Mouse (Mus musculus) T-helper 1 cell (primary cell): Measurements from ENCODE around the gene Tnk1.

Experiments used
- in situ Hi-C: fragments of 300-600 bp; cut with MboI, MseI; formaldehyde crosslinking; loops from one replicate; pipeline ENCODE4 v1.15.1; 2025; ENCODE audit warnings: high pct_unique_total_duplicates

The Tnk1 gene

DNA sequence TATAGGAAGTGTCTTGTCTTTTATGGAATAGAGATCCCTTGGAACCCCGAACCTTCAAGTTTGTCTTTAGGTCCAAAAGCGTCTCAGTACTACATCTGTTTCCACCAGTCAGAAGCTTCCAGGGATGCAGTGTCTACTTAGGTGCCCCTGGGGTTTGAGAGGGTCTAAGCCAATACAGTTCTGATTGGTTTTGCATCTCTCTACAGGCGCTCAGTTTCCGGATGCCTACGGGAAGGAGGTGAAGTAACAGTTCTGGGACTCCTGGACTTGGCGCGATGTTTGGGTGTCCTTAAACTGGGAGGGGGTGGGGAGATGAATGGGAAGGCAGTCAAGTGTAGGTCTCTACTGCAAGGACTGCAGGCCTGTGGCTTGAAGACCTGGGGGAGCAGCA, 19.8 kb downstream of the Tnk1 start:
- in situ Hi-C loops, result no loop called here

DNA sequence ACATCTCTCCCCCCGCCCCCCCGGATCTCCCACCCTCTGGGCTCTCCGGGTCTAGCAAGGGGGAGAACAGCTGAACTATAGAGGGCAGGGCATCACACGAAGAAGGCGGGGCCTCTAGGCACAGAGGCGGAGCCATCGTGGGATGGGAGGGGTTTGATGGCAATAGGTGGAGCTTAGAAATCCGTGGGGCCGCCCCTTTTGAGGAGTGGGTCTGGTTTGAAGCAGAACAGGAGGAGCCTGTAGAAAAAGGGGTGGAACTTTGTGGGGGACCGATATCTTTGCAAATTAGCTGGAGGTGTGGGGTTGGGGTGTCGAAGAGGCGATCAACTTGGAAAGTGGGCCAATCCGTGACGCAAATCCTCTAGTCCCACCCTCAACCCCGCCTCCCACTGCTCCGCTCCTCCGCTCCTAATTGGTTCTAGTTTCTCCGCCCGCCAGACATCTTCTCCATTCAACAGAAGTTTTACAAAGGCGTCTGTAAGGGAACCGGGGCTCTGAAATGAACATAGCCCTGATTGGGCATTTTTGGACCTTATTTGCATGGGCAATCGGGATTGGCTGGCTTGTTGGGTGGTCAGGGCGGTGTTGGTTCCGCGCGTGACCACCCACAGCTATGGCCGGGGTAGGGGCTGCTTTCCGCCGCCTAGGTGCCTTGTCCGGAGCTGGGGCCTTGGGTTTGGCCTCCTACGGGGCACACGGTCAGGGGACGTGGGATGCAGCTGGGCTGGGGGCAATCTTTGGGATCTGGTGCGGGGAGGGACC, 20.4 kb downstream of the Tnk1 start, which contains the start of gene Tmem256:
Gene Tmem256 (plus strand): TSS at position 563 of the 762 bp plus-strand sequence.
- in situ Hi-C loops, result no loop called here

DNA sequence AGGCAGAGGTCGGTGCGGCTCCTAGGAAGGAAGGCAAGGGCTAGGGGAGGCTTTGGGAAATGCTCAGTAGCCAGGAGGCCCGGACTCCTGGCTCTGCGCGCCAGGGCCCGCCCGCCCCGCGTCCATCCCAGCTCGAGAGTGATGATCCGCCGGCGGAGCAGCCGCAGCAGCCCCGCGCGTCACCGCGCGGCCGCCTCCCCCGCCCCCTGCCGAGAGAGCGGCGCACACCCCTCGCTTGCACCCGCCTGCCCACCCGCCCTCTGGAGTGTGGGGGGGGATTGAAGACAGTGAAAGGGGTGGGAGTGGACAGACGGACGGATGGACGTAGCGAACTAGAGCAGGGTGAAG, 21.0 kb downstream of the Tnk1 start, which contains the start of gene Nlgn2:
Gene Nlgn2 (minus strand): TSS at position 181 of the 348 bp plus-strand sequence.
- in situ Hi-C loops, result no loop called here

DNA sequence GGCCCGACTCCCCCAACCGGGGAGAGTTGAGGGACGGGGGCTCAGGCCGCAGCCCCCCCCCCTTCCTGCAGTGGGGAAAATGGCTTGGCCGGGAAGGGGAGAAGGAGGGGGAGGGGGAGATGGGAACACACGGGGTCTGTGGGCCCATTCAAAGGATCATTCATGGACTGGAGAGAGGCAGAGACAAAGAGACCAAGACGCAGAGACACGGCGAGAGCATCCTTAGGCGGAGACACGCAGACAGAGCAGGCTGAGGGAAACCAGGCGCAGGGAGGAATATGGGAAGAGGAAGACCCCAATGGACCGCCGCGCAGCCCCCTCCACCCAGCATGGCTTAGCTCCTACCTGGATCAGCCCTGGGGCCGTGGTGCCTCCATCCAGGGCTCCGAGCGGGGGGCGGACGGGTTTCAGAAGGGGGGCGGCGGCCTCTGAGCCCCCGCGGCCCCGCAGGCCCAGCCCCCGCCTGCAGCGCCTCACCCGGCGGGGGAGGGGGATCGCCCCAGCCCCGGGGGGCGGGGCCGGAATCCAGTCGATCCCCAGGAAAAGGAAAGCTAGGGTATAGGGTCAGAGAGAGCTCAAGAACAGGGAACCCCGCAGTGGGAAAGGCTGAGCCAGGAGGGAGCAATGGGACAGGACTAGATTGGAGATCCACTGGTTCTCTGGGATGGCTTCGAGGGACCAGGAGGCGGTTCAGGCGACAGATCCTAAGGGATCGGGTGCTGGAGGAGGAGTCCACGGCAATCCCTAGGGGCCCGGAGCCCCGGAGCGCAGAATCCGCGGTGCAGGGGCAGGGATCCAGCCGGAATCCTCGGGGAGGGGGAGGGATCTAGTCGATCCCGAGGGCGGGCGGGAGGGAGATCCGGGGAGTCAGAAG, 21.6 kb downstream of the Tnk1 start:
- in situ Hi-C loops, result no loop called here

DNA sequence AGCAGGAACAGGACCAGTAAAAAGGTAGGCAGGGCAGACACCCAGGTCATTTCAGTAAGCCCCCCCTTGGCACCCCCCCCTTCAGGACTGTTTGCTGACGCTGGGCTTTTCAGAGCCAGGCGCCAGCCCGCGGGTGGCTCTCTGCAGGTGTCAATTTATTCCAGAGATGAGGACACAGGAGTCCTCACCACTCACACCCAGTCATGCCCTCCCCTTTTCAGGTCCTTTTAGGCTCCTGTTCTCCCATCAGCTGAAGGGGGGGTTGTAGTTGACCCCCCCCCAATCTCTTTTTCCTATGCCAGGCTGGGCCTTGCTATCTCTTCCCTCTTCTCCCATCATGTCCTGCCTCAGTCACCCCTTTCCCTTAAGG, 22.6 kb downstream of the Tnk1 start:
- in situ Hi-C loops, result no loop called here

DNA sequence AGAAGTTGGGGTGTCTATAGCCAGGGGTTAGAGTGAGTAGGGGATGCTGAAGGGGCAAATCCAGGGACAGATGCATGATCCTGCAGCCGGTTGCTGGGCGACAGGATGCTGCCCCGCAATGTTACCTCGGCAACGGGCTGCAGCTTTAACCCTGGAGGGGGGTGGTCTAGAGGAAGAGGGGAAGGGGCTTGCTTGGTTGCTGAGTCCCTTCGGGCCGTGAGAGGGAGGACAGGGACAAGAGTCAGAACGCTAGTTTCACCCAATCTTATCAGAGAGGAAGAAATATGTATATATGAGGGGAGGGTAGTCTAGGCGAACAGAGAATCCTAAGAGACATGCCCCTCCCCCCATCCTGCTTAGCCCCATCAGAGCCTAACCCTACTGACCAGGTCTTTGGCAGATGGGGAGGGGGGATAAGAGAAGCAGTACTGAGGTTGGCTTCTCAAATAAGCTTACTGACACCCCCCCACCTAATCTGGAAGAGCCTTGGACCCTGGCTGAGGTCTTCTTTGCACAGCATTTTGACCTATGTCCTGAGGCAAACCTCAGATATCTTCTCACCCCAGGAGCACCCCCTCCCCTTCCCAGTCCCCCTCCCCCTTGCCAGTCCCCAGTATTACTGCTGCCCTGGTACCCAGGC, 23.1 kb downstream of the Tnk1 start:
- in situ Hi-C loops, result no loop called here

DNA sequence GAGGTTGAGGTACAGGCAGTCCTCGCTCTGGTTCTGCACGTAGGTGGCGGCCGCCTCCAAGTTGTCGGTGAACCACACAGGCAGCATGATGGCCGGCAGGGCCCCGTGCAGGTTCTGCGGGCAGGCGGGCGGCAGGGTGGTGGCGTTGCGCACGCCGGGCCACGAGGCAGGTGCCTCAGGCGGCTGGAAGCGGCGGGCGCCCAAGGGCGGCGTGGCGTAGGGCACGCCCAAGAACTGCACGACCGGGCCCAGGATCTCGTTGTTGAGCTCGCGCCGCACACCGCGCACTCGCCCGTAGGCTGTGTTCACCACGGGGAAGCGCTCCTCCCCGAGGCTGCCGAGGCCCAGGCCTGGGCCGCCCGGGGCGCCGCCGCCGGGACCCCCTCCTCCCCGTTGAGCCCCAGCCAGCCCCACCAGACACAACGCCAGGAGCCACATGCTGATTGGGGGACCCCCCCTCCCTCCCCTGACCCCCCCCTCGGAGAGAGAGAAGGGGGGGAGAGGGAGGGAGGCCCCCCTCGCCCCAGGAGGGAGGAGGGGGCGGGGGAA, 24.5 kb downstream of the Tnk1 start:
- in situ Hi-C loops, result no loop called here

DNA sequence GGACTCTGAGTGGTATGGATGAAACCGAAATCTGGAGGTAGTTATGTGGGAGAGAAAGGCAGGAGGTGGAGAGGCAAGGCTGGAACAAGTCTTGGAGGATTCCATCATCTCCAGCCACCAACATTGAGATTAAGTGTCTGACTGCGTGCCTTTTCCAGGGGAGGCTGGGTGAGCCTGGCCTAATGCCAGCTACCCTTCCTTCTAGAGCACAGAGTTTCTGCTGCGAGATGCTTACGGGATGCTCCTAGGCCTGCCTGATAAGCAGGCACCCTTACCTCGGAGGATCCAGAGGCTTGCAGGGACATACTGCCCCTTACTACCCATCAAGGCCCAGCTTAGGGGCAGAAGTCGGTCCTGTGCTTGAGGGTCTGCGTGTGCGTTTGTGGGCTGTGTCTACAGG, 25.0 kb downstream of the Tnk1 start:
- in situ Hi-C loops, result no loop called here

DNA sequence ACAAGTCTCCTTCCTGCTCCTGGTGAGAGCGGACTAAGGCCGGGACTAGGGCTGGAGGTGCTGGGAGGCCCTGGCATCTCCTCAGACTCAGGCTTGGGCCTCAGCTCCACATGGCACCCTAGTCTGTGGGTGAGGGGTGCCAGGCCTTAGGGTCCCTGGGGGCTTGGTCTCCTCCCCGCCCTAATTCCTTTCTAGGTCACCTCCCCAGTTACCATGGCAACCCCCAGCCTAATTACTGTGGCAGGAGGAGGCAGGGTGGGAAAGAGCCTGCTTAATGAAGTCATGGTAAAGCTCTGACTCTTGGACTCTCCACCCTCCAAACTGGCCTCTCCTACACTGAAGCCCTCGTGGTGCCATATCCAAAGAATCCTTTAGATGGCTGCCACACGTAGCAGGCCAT, 29.7 kb downstream of the Tnk1 start:
- in situ Hi-C loops, result no loop called here

DNA sequence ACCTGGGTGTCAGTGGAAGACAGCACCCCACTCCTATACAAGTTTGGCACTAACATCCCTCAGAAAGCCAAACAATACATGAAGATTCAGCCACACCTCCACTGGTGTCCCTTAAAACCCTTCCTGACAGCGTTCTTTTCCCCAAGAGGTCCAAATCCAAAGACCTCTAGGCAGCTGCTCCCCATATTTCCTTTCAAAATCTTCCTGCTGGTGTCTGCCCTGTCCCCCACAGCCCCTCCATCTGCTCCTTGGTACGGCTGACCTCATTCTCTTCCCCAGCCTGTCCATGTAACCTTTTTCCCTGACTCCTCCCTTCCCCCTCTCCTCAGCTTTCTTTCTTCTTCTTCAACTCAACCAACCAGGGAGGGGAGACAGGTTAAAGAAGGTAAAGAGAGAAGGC, 35.1 kb downstream of the Tnk1 start:
- in situ Hi-C loops, result no loop called here

DNA sequence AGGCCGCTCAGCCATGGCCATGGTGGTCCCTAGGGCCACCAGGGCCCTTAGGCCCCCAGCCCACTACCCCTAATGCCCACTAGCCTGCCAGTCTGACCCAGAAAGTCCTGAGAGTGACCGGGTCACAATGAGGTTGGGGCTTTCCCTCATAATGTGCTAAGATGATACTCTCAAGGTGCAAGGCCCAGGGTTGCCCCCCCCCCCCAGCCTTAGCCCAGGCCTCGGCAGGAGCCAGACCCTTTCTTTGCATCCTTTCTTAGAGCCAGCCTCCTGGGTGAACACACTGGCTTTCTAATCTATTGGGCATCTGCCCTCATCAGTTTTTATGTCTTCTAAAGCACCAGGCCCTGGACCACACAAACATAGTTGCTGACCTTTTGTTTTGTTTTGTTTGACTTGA, 36.5 kb downstream of the Tnk1 start, which contains the start of gene Spem1:
Gene Spem1 (minus strand): TSS at position 101 of the 400 bp plus-strand sequence.
- in situ Hi-C loops, result no loop called here

DNA sequence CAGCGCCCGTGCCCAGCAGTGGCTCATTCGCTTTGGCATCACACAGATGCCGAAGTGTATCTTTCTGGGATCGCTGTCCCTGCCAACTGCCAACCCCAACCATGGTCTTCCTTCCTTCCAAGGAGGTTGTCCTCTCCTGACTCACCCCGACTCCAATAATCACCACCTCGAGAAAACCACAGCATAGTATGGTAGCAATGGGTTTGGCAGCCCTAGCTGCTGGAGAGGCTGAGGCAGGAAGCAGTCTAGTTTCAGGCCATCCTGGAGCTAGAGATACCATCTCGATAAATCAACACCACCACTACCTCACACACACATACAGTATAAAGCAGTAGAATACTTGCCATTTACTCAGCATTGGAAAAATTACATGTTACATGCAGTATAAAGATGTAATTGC, 39.7 kb downstream of the Tnk1 start:
- in situ Hi-C loops, result no loop called here

DNA sequence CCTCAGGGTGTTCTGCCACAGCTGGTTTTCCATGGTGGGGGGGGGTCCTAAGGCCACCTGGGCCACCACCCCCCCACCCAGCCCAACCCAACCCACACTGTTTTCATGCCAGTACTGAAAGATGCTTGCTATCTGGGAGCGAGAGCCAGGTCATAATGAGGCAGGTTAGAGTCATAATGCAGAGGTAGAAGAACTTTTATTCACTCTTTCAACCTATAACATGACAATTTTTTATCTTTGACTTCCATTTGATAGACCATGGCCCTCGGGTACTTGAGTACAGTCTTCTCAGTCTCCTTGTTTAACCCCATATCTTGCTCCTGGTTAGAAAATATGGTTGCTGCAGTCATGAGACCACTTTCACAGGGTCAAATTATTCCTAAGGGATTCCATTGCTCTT, 40.2 kb downstream of the Tnk1 start, which contains the start of gene Spem2:
Gene Spem2 (minus strand): TSS at position 101 of the 400 bp plus-strand sequence.
- in situ Hi-C loops, result no loop called here

DNA sequence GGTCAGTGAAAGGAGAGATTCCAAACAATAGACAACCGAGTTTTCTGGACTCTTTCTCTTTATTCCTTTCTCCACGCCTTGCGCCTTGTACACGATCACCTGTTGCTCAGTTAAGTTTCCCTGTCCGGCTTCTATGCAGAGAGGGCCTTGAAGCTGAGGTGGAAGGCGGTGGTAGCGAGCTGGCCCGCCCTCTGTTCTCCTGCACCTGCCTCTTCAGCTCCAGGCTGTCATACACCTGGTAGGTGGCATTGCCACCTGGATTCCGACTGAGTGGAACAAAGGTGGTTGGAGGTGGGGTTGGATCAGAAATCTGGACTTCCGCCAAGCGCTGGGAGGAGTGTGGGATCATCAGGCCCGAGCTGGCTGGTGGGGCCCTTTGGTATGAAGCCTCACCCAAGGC, 42.0 kb downstream of the Tnk1 start:
- in situ Hi-C loops, result no loop called here

DNA sequence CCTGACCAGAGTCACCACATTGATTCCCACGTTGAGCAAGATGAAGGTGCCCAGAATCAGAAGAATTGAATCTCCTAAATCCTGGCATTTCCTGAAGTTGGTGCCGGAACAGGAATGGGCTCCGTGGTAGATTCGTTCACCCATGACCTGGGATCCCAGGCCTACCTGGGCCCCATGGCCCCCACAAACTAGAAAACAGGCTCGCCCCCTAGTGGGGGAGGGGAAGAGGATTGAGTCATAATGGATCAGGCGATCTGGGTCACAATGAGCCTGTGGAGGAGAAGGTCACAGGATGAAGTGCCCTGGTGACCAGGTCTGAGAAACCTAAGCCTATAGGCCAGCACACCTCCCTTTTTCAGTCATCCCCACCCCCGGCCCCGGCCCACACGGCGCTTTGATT, 43.4 kb downstream of the Tnk1 start, which contains the start of gene Gm39566:
Gene Gm39566 (minus strand): TSS at position 144 of the 400 bp plus-strand sequence.
- in situ Hi-C loops, result no loop called here

DNA sequence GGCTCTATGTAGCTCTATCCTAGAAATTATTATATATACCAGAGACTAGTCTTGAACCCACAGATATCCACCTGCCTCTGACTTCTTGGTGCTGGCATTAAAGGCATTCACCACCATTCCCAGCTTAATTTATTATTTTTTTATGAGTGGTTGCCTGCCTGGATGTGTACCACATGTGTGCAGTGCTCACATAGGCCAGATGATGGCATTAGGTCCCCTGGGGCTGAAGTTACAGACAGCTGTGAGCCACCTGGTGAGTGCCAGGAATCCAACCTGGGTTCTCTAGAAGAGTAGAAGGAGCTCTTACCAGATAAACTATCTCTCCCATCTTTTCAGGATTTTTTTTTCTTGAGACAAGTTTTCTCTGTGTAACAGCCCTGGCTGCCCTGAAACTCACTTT, 48.2 kb downstream of the Tnk1 start:
- in situ Hi-C loops, result no loop called here

DNA sequence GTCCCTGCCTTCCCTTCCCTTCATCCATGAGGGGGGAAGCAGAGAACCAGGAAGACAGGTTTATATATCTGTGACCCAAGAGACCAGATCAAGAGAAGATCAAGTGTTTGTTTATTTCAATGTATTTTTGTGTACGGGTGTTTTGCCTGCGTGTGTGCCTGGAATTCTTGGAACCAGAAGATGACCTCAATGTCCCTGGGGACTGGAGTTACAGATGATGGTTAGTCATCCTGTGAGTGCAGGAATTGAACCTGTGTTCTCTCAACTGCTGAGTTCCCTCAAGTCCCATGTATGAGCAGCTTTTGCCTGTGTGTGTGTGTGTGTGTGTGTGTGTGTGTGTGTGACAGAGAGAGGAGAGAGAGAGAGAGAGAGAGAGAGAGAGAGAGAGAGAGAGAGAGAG, 50.9 kb downstream of the Tnk1 start:
- in situ Hi-C loops, result loop anchor here (5.0 kb wide), 1 partner anchor 70 kb away; the partner anchor contains the start of gene Tmem95

DNA sequence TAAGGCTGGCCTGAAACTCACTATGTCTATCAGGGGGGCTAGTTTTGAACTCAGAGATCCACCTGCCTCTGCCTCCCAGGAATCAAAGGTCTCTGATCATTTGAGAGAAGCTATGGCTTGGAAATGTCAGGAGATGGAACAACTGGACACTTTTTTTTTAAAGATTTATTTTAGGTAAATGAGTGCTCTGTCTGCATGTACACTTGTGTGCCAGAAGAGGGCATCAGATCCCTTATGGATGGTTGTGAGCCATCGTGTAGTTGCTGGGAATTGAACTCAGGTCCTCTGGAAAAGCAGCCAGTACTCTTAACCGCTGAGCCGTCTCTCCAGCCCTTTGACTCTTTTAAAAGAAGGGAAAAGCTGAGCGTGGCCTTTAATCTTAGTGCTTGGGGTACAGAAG, 52.2 kb downstream of the Tnk1 start:
- in situ Hi-C loops, result loop anchor here (5.0 kb wide), 1 partner anchor 71 kb away; the partner anchor contains the start of gene Tmem95

DNA sequence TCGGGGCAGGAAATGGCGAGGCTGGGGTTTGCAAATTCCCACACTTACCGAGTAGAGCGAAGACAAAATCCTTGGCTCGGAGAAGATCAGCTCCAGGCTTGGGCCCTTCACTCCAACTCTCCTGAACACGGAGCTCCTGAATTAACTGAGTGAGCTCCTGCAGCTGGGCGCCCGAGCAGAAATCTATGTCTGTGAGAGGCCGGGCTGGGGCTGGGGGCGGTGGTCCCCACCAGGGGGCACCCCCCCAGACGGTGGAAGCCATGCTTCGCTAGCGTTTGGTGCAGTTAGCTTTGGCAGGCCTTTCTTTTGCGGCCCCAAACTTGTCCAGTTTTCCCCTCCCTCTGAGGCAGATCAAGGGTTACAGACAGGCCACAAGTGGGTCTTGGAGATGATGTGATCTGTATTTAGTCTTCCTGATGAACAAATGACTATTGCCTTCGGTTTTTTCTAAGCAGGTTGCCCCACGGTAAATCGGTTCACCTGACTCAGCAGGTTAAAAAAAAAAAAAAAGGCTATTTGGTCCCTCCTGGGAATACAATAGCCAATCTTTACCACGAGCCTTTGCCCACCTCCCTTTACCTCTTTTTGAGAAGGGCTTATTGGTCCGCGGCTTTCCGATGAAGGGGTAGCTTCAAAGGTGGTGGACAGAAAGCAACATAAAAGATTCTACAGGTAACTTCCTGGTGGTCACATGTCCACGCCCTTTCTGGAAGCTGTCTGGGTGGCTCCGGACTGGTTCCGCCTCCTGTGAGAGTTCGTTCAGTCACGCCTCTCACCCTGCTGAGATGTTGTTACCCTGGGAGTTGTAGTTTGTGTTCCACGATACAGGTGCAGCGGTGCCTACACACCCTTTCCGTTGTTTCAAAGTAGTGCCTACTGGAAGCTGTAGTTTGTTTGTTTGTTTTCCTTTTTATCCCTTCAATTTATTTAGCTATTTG, 53.3 kb downstream of the Tnk1 start, which contains the start of gene Tmem102:
Gene Tmem102 (minus strand): TSS at position 653 of the 938 bp plus-strand sequence.
- in situ Hi-C loops, result loop anchor here (5.0 kb wide), 1 partner anchor 72 kb away; the partner anchor contains the start of gene Tmem95

DNA sequence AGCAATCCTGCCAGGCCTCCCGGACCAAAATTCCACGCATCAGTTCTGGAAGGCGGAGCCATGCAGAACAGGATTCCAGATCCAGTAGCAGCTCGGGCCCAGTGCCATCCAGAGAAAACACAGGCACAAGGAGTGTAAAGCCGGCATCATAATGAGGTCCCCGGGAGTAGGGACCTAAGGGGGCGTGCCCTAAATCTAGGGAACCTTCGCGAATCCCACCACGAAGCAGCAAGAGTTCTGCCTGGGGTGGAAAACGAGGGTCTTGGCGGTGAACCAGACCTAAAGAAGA, 53.9 kb downstream of the Tnk1 start:
- in situ Hi-C loops, result no loop called here
